Mouse (Mus musculus) brain, embryonic 14.5 days (tissue): ENCODE results near the gene Grhl1.

ENCODE experiments used
- CTCF ChIP-seq: fragments of 200-500 bp; IDR thresholded peaks from 2 replicates; pipeline ENCODE4 v1.5.1; 2012; ENCODE audit warnings: inconsistent platforms, mild to moderate bottlenecking, moderate library complexity, borderline replicate concordance; ENCODE audit not compliant: insufficient read depth, insufficient read length; ENCODE audit errors: extremely low read depth
- POLR2A ChIP-seq: fragments of 200-500 bp; IDR thresholded peaks from 2 replicates; pipeline ENCODE4 v1.6.1; 2012; ENCODE audit warnings: mild to moderate bottlenecking, inconsistent platforms, borderline replicate concordance; ENCODE audit not compliant: poor library complexity, insufficient read depth, insufficient read length, severe bottlenecking; ENCODE audit errors: extremely low read depth

DNA sequence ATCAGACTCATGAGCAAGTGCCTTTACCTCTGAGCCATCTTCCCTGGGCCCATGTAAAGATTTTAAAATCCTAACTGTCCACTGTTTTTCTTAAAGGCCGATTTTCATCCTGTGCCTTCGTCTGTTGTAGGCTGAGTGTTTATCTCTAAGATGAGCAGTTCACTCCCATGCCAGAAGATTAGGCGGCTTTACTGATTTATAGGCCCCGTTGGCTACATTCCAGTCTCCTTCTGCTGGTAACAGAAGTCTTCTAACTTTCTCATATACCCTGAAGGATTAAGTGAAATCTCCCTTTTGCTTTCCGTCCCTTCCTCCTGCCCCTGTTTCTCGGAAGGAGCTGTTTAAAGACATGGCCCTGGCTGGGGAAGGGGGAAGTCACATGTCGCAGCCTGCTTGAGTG, 2.8 kb downstream of the Grhl1 start:
- no peak for TF ChIP-seq POLR2A
- TF ChIP-seq CTCF, result no peak
